Mouse (Mus musculus) liver, embryonic 13.5 days (tissue): Measurements from ENCODE around the gene Ier5l. TPM values are rescaled to one million over a fixed set of nuclear protein-coding genes. Genes with fewer than 3 reads are reported as not detected.

Source experiments
- ATAC-seq: fragments of 200-750 bp; cut with Nextera tagmentation; 2 replicates; pipeline ENCODE4 v1.8.0; 2017; ENCODE audit warnings: low read depth, mild to moderate bottlenecking, moderate number of reproducible peaks, moderate library complexity
- DNase-seq: peaks from one replicate; pipeline ENCODE4 v3.0.0; 2022
- H3K27ac ChIP-seq: fragments of 300-500 bp; sonication (generic); 2 replicates; pipeline ENCODE4 v1.5.1; 2015; ENCODE audit warnings: moderate library complexity, mild to moderate bottlenecking, inconsistent platforms
- H3K27me3 ChIP-seq: fragments of 300-500 bp; sonication (generic); 2 replicates; pipeline ENCODE4 v1.6.1; 2015; ENCODE audit warnings: mild to moderate bottlenecking, inconsistent platforms
- H3K36me3 ChIP-seq: fragments of 300-500 bp; sonication (generic); 2 replicates; pipeline ENCODE4 v1.6.1; 2015; ENCODE audit warnings: mild to moderate bottlenecking, inconsistent platforms
- H3K4me1 ChIP-seq: fragments of 300-500 bp; sonication (generic); replicated peaks from 2 replicates; pipeline ENCODE4 v1.6.1; 2015; ENCODE audit warnings: inconsistent platforms
- H3K4me2 ChIP-seq: fragments of 300-500 bp; sonication (generic); 2 replicates; pipeline ENCODE4 v1.6.1; 2015; ENCODE audit warnings: inconsistent platforms, mild to moderate bottlenecking, moderate library complexity
- H3K4me3 ChIP-seq: fragments of 300-500 bp; sonication (generic); replicated peaks from 2 replicates; pipeline ENCODE4 v1.5.1; 2015; ENCODE audit warnings: mild to moderate bottlenecking, inconsistent platforms
- H3K9ac ChIP-seq: fragments of 300-500 bp; sonication (generic); 2 replicates; pipeline ENCODE4 v1.6.1; 2015; ENCODE audit warnings: mild to moderate bottlenecking, inconsistent platforms
- H3K9me3 ChIP-seq: fragments of 300-500 bp; sonication (generic); replicated peaks from 2 replicates; pipeline ENCODE4 v1.6.1; 2016; ENCODE audit warnings: inconsistent platforms
- WGBS: fragments of 180-500 bp; shearing (Covaris S2); methylation state at CpG from one replicate; pipeline ENCODE4 v1.1.7; 2015; ENCODE audit not compliant: insufficient replicate concordance; 5-methylcytosine and 5-hydroxymethylcytosine counted together
- polyA plus RNA-seq: library from polyadenylated mRNA; unstranded; fragments of >200 nt; fragmentation: Nextera tagmentation; extraction: Ambion mirVana; gene quantifications from 2 replicates; pipeline ENCODE4 v1.2.1, GENCODE M21; 2015

Ier5l gene
- polyA plus RNA-seq, 1 experiment from 2014 or later = 0.13 TPM

DNA sequence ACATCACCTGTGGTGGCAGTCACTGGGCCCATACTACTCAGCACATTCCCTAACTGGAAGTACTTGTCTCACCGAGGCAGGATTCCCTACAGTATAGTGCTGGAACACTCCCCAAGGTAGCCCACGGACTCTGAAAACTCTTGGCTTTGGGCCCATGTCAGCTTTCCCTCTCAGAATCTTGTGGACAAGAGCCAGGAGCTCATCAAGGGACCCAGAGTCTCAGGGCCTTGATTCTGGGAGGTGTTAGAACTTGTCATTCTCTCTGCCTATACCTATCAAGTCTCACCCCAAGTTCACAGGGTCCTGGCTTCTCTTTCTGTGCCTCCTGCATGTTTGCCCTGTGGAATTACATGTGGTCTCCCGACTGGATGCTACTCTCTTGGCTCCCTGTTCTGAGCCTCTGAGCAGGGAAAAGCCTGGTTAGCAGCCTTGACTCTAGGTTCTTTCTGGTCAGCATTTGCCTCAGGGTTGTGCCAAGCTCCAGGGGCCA, 33.8 kb downstream of the Ier5l start:
- 0 out of 2 replicates have a peak overlapping the region, but pooled peaks have one; percentile 14 for H3K9ac ChIP-seq

DNA sequence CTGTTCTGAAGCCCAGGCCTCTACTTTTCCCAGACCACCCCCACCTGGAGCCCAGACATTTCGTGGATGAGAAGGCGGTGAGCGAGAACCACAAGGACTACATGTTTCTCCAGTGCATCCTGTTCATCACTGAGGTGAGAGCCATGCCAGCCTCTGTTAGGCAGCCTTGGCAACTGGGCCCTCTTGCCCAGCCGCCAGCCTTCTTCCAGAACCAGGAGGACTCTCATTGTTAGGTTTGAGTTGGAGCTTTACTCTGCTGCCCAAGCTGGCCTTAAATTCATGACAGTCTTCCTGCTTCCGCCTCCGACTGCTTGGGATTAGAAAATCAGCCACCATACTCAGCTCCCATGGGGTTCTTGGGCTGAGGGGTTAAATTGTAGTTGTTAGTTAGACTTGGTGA, 34.4 kb downstream of the Ier5l start:
- Histone ChIP-seq H3K4me1 (peaks cover 65% of the 10 kb centered on the region), H3K9ac (no peak overlapping the region), H3K4me2 (no peak overlapping the region), H3K36me3 (peaks cover 95% of the 10 kb centered on the region), H3K27me3 (no peaks in the 10 kb centered on the region), H3K4me3 (no peak overlapping the region), H3K27ac (peak overlapping the region; percentile 85; the same call in 1 of the 2 replicates), H3K9me3 (no peaks in the 10 kb centered on the region)
- WGBS = 90% methylated on average over 6 of the region's 6 CpGs
- ATAC-seq = no peak
- DNase-seq = no peak

More for the DNA sequence above, 33.8 kb downstream of the Ier5l start:
- H3K4me2 ChIP-seq = no peak overlapping the region
- peaks cover 96% of the 10 kb centered on the region for H3K36me3 ChIP-seq
- no peak overlapping the region for H3K4me3 ChIP-seq
- 79% methylated on average over 3 of the region's 3 CpGs for WGBS
- ATAC-seq (no peak), DNase-seq (no peak)
- peak overlapping the region; percentile 85 for H3K27ac ChIP-seq
- peaks cover 65% of the 10 kb centered on the region for H3K4me1 ChIP-seq
- no peaks in the 10 kb centered on the region for H3K27me3 ChIP-seq
- H3K9me3 ChIP-seq = no peaks in the 10 kb centered on the region

DNA sequence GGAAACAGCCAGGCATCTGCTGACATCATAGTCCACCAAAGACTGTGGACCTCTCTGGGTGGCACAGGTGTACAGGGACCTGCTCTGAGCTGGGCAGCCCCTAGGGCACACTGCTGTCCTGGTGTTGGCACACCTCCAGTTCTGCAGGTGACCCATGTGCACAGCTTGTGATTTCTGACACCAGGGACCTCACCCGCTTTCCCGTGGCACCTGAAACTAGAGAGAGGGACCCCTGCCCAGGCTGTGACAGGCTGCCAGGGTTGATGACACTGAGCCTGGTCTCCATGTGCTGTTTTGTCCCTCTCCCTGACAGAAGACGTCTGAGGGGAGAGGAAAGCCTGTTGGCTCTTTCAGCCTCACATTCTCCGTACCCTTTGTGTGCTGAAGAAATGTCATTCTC, 36.2 kb downstream of the Ier5l start:
- Histone ChIP-seq H3K4me1 (peaks cover 63% of the 10 kb centered on the region), H3K27me3 (no peaks in the 10 kb centered on the region), H3K4me3 (no peak overlapping the region), H3K36me3 (peaks cover 94% of the 10 kb centered on the region), H3K9ac (no peak overlapping the region), H3K27ac (no peak overlapping the region), H3K9me3 (no peaks in the 10 kb centered on the region), H3K4me2 (no peak overlapping the region)
- DNase-seq (no peak), ATAC-seq (no peak)
- WGBS = 78% methylated on average over 4 of the region's 4 CpGs

DNA sequence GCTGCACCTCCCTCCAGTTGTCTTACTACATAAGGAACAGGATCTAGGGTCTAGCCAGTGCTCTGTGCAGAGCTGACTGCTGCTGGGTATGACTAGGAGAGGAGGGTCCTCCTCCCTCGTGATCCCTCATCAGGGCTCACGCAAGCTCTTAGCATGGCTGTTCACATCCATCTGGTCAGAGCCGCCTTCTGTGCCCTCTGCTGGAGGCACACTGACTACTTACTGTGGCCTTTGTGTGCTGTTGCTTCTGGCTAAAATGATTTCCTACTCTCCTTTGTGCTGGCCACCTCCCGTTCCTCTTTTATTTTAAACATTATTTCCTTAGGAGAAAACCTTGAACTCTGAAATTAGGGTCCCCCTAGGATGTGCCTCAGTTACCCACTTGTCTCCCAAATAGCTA, 37.2 kb downstream of the Ier5l start:
- ATAC-seq (no peak), DNase-seq (no peak)
- H3K27me3 ChIP-seq = no peaks in the 10 kb centered on the region
- H3K36me3 ChIP-seq = peaks cover 94% of the 10 kb centered on the region
- no peak overlapping the region for H3K4me3 ChIP-seq
- H3K9ac ChIP-seq = no peak overlapping the region
- 88% methylated on average over 4 of the region's 4 CpGs for WGBS
- no peaks in the 10 kb centered on the region for H3K9me3 ChIP-seq
- no peak overlapping the region for H3K27ac ChIP-seq
- no peak overlapping the region for H3K4me2 ChIP-seq
- peaks cover 53% of the 10 kb centered on the region for H3K4me1 ChIP-seq

DNA sequence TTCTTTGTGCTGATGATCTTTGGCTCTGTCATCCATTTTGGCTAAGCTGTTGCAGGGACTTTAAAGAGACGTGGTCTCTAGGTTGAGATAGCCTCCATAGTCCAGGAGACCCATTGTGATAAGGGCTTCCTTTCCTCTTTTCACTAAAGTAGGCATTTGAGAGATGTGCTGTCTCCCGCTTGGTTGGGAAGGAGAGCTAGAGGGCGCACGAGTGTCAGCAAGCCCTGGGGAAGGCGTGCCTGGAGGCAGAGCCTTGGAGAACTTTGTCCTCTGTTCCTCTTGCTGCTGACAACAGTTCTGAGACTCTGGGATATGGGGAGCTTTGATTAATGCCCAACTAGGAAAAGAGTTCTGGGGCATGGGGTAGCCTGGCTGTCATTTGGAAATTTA, 37.9 kb downstream of the Ier5l start:
- WGBS = 72% methylated on average over 5 of the region's 5 CpGs
- no peak overlapping the region for H3K27ac ChIP-seq
- peaks cover 94% of the 10 kb centered on the region for H3K36me3 ChIP-seq
- H3K4me2 ChIP-seq = no peak overlapping the region
- DNase-seq = no peak
- H3K27me3 ChIP-seq = no peaks in the 10 kb centered on the region
- H3K9ac ChIP-seq = no peak overlapping the region
- peaks cover 48% of the 10 kb centered on the region for H3K4me1 ChIP-seq
- no peak for ATAC-seq
- H3K4me3 ChIP-seq = no peak overlapping the region
- no peaks in the 10 kb centered on the region for H3K9me3 ChIP-seq

DNA sequence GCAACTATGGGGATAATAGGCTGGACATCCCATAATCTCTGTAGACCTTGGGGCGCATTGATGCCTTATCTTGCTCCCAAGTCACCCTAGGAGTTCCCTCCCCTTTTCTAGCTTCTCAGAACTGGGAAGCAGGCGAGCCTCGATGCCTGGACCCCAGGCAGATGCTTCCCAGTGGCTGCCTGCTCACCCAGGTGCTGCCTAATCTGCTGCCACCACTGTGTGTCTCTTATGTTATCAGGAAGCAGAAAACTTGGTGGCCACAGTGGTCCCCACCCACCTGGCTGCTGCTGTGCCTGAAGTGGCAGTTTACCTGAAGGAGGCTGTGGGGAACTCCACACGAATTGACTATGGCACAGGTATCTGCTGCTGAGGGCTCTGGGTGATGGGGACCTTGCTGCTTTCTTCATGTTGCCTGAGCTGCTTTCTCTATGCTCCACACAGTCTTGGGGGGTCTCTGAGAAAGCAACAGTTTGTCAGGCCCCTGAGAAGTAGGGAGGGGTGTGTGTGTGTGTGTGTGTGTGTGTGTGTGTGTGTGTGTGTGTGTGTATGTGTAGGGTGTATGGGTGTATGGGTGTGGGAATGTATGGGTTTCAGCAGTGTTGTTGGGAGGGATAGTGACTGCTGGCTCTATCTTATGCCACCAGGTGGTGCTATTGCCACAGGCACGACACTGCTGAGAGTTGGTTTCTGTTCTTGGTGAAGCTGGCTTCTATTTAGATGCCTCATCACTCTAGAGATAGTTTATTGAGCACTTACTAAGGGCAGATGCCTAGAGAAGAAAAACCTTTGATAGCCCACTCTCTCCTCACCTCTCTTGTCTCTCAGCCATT, 38.5 kb downstream of the Ier5l start:
- Histone ChIP-seq H3K4me2 (peak overlapping the region; percentile 39), H3K36me3 (peaks cover 96% of the 10 kb centered on the region)

DNA sequence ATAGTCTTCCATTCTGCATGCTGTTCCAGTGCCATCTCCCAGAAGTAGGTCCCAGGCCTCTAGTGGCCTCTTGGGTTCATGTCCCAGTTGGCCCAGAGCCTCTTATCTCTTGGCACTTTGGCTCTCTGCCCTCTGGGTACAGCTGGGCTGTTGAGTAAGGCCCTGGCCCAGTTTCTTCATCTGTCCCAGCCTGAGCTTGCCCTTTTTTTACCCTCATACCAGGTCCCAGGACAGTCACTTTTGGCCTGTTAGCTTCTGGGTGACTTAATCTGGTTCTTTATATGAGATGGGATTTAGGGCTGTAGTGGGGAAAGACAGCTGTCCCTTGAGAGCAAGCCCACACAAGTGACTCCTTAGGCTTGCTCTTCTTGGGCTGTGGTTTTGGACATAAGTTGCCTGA, 44.9 kb downstream of the Ier5l start:
- DNase-seq = no peak
- Histone ChIP-seq H3K4me3 (no peak overlapping the region), H3K9me3 (no peaks in the 10 kb centered on the region), H3K4me1 (peaks cover 6% of the 10 kb centered on the region), H3K9ac (no peak overlapping the region), H3K27ac (no peak overlapping the region), H3K4me2 (no peak overlapping the region), H3K36me3 (peaks cover 86% of the 10 kb centered on the region), H3K27me3 (no peaks in the 10 kb centered on the region)
- no peak for ATAC-seq

More for the DNA sequence above, 38.5 kb downstream of the Ier5l start:
- 0 out of 2 replicates have a peak overlapping the region, but pooled peaks have one; percentile 2 for H3K4me3 ChIP-seq
- DNase-seq (peak; percentile 50), ATAC-seq (peak; percentile 71)
- H3K4me1 ChIP-seq = peaks cover 42% of the 10 kb centered on the region
- peak overlapping the region; percentile 79 for H3K27ac ChIP-seq
- H3K9me3 ChIP-seq = no peaks in the 10 kb centered on the region
- H3K9ac ChIP-seq = peak overlapping the region; percentile 54
- WGBS = 17% methylated on average over 5 of the region's 5 CpGs
- H3K27me3 ChIP-seq = no peaks in the 10 kb centered on the region

Other genes starting within 250 kb of the Ier5l start
- 11.9 and 12.5 TPM in 2 replicates for gene Lrrc8a, start 236.5 kb downstream of the Ier5l start, polyA plus RNA-seq
- 0.05 and 0.07 TPM in 2 replicates for gene Gm28035, start 233.7 kb downstream of the Ier5l start, polyA plus RNA-seq
- gene Phyhd1, start 208.0 kb downstream of the Ier5l start, polyA plus RNA-seq = 8.1 and 8.9 TPM in 2 replicates
- gene Gm28038, start 193.2 kb downstream of the Ier5l start, polyA plus RNA-seq = 0.82 TPM in 1 of 2 replicates, not detected in the other
- 14.0 and 14.4 TPM in 2 replicates for gene Dolk, start 187.9 kb downstream of the Ier5l start, polyA plus RNA-seq
- 15.5 and 20.0 TPM in 2 replicates for gene Nup188, start 187.8 kb downstream of the Ier5l start, polyA plus RNA-seq
- 20.9 and 21.3 TPM in 2 replicates for gene Sh3glb2, start 114.9 kb downstream of the Ier5l start, polyA plus RNA-seq
- gene Miga2, start 110.0 kb downstream of the Ier5l start, polyA plus RNA-seq = 8.5 and 10.0 TPM in 2 replicates
- gene Dolpp1, start 82.0 kb downstream of the Ier5l start, polyA plus RNA-seq = 20.3 and 21.3 TPM in 2 replicates
- gene Crat, start 58.4 kb downstream of the Ier5l start, polyA plus RNA-seq = 20.5 and 23.9 TPM in 2 replicates
- gene Ptpa, start 58.2 kb downstream of the Ier5l start, polyA plus RNA-seq = 142 and 147 TPM in 2 replicates
- gene Cstad, start 120.8 kb upstream of the Ier5l start, polyA plus RNA-seq = 0.13 and 0.14 TPM in 2 replicates